Mouse (Mus musculus): ENCODE results near the gene Atp6v1c2.

Atp6v1c2 gene

DNA sequence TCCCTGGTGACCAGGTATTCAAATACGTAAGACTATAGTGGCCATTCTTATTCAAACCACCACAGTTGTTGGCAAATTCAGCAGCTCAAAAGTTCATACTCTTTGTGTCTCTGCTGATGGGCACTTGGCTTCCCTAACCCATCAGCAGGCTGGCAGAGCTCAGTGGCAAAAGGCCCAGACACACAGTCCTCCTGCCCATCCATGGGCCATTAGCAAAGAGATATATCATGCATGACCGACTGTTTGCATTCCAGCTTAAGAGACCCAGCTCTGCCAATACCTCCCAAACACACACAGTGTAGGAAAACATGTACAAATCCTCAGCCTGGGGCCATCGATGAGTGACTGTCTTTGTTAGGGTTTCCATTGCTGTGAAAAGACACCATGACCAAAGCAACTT lies 68.2 kb downstream of the Atp6v1c2 start:
- no peak for DNase-seq (ENCODE audit: low read depth in 1 of 2, low spot score in 2 of 2)

DNA sequence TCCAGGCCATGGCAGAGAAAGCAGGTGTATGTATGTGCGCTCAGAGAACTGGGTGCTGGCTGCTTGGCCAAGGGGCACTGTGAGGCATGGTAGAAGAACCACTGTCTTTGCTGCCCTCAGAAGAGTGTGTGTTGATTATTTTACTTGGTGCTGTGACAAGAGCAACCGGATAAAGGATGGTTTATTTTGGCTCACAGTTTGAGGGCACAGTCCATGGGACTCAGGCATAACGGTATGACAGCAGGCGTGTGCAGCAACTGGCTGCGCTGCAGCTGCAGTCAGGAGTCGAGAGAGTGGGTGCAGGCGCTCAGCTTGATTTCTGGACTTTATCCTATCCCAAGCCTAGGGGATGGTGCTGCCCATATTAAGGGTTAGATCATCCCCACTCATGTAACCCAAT lies 70.7 kb downstream of the Atp6v1c2 start:
- no peak for DNase-seq (ENCODE audit: low read depth in 1 of 2, low spot score in 2 of 2)

DNA sequence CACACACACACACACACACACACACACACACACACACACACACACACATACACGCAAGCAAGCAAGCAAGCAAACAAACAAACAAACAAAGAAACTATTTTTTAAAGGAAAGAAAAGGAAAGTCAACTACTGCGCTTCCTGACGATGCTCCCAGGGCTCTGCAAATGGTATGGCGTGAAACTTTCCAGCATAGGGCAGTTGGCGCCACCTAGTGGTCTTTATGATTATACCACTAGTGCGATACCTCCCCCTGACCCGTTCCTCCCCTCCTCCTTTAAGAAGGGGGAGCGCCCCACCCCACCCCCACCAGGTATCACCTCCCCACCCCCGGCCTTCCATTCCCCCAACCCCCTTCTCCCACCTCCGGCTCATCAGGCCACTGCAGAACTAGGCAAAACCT lies 72.3 kb downstream of the Atp6v1c2 start:
- DNase-seq (ENCODE audit: low read depth in 1 of 2, low spot score in 2 of 2) = no peak

DNA sequence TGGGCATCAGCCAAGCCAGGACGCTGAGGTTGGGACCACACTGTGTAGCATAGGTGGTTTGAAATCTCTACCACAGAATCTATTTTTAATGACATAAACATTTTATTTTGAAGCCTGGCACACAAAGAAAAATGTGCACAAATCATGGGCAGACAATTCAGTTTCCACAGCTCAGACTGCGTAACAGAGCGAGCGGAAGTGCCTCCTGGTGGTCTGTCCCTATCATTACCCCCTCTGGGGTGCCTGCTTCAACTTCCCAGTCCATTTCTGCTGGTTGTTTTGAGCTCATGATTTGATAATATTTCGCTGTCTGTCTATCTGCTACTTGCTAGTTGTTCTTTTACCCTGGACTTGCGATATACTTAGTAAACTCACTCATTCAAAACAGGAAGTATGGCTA lies 73.6 kb downstream of the Atp6v1c2 start:
- no peak for DNase-seq (ENCODE audit: low read depth in 1 of 2, low spot score in 2 of 2)

DNA sequence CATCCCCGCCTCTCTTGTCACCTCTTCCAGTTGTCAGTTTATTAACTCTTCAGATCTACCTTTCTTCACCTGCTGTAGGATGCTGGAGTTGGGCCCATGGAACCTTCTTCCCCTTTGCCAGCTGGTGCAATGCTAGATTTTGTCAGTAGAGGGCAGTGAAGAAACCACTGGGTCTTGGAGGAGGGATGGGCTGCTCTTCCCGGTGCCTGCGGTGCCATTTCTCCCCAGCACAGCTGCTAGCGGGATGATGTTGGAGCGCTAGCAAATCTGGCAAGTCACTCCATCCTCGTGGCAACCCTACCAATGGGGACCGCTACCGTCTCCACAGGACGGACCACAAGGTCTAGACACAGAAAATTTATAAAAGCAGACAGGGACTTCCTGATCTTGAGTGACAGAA lies 76.1 kb downstream of the Atp6v1c2 start:
- peak in 1 of 2 experiments; percentile 47 for DNase-seq (ENCODE audit: low read depth in 1 of 2, low spot score in 2 of 2)

DNA sequence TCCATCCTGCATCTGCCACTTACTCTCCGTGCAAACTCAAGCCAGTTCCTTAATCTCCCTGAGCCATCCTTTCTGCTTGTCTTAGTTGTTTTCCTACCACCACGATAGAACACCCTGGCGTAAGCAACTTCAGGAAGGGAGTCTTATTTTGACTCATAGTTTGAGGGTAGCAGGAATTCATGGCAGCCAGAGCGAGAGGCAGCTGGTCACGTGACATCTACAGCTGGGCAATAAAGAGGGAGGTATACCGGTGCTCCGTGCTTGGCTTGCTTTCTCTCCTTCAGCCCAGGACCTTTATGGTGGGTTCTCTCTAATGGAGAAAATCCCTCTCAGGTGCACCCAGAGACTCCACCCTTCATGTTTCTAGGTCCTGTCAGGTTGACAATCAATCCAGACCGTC lies 78.2 kb downstream of the Atp6v1c2 start:
- no peak for DNase-seq (ENCODE audit: low read depth in 1 of 2, low spot score in 2 of 2)

DNA sequence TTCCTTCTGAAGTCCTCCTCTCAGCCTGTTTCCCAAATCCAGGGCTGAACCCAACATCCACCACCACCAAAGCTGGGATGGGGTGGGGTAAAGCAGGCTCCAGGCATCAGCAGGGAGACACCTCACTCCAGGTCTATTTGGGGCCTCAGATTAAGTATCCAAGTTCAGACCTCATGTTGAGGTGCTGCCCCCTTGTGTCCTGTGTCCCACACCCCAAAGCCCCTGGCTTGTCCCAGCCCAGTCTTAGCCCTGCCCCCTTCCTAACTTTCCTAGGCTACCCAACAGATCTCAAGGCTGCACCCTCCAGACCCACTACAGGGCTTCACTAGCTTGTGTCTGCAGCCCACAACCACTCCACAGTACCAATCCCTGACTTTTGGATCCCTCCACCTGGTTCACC lies 87.1 kb downstream of the Atp6v1c2 start:
- no peak for DNase-seq (ENCODE audit: low read depth in 1 of 2, low spot score in 2 of 2)

DNA sequence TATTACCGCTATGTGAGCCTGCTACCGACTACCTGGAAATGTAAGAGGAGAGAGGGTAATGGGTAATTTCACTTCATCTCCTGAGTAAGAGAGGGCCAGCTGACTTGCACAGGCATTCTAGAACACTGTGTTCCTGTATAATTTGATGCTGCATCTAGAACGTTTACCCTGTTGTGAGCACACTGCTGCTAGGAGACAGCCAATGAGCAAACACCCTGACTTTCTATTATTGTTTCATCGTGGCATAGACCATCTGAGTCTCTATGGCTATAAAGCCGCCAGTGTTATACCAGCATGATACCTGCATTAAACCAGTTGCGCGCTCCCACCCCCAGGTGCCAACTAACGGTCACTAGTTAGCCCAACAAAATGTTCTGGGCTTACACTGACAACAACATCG lies 87.5 kb downstream of the Atp6v1c2 start:
- DNase-seq (ENCODE audit: low read depth in 1 of 2, low spot score in 2 of 2) = no peak

DNA sequence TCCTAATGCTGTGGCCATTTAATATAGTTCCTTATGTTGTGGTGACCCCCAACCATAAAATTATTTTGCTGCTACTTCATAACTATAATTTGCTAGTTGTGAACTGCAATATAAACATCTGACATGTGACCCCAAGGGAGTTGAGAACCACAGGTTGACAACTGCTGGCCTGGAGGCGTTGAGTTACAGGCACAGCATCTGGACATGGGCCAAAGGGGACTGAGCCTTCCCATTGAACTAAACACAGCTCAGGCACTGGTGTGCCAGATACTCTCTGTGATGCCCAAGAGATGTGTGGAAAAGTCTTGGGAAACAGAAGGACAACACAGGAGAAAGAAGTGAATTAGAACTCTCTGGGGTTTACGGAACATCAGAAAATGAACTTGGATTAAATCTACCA lies 88.1 kb downstream of the Atp6v1c2 start:
- no peak for DNase-seq (ENCODE audit: low read depth in 1 of 2, low spot score in 2 of 2)

DNA sequence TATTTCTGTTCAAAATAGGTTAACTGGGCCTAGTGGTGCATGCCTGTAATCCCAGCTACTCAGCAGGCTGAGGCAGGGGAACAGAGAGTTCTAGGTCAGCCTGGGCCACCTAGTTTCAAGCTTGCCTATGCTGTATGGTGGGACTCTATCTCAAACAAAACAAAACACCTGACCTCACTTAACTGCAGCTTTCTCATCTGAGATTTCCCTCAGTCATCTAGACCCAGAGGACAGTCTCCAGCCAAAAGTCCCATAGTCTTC lies 89.8 kb downstream of the Atp6v1c2 start:
- no peak for DNase-seq (ENCODE audit: low read depth in 1 of 2, low spot score in 2 of 2)

DNA sequence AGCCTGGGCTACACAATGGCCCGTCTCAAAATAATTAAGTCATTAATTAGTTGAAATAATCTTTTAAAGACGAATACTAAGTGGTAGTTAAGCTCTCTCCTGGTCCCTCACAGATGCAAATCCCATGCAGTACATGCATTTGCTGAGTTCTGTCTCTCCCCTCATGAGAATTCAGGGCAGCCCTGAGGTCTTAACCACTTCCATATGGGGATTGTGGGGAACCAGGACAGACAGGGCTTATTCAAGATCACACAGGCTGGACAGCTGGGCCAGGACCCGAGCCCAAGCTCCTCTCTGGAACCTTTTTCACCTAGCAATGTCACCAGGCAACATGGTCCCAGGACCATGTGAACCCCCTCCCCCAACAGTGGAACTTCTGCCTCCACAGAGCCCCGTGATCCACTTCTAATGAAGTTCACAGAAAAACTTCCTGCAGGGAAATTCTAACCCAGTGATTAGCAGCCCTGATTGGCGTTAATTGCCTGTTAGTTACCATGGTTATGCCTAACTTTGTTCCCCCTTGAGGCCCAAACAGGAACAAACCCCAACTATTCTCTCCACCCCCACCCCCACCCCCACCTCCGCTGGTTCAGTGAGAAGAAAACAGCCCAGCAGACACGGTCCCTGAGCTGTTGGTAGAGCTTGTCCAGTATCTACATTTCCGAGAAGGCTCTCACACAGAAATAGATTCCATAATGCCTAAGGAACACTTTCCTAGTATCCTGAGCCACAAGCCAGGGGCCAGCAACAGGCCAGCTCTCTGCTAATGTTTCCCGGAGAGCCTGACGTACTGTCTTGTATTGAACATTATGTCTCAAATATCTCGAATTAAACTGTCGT lies 90.4 kb downstream of the Atp6v1c2 start:
- DNase-seq (ENCODE audit: low read depth in 1 of 2, low spot score in 2 of 2) = no peak

DNA sequence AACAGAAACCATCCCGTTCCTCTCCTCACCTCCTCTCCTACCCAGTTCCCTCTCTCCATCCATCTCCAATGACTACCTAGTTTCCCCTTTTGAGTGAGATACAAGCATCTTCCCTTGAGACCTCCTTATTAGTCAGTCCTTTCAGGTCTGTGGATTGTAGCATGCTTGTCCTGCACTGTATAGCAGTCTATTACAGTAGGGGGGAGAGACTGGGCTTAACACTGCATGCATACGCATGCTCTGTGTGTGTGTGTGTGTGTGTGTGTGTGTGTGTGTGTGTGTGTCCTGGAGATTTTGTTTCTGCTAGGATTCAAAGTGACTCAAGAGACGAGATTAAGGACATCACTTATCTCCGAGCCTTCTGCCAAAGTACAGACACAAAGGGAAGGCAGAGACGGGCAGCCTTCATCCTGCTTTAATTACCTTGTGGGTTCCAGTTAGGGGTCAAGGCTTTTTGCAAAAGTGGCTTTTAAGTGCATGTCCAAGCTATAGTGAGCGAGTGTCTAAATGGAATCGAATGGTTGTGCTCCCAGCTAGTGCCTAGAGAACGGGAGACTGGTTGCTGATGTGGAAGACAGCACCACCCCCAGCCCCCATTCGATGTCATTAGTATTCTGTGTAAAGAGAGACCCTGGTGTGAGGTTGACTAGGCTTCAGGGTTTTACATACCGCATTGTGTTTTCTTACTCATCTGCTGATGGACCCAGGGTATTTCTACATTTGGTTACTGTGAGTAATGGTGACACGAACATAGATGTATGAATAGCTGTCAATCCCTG lies 93.4 kb downstream of the Atp6v1c2 start:
- no peak for DNase-seq (ENCODE audit: low read depth in 1 of 2, low spot score in 2 of 2)
